19 mouse cellular contexts compared by ENCODE assay signal in the genomic region with DNA sequence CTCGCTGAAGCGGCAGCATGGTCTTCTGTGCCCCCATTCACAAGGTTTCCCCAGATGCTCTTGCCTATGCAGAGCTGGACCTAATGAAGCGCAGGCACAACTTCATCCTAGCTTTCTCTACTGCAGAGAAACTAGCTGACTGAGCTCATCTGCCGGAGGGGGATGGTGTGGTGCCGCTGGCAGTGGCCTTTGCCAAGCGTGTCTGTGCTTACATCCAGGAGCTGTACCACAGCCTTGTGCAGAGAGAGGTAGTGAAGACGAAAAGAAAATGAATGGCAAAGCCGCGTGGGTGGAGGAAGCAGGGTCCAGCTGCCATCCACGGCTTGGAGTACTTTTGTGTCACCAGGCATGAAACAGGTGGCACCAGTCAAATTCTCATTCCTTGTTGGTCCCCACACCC. TPM values are rescaled to one million over a fixed set of nuclear protein-coding genes. Genes with fewer than 3 reads are reported as not detected.
"Had no signal": no experiment of that assay in that cellular context is flagged by ENCODE, and none has a peak within 500 bp of the region (broad histone marks: within the 10 kb centered on the region; RNA-seq: fewer than 3 reads in every experiment).

No protein-coding gene starts in this region.

- ATAC-seq: midbrain, embryonic 16.5 days had no signal

- H3K36me3 ChIP-seq: limb, embryonic 13.5 days; midbrain, embryonic 12.5 days; neural tube, embryonic 13.5 days had no signal

- DNase-seq: kidney, adult 9 months; kidney, postnatal 36 days; layer of hippocampus, postnatal 36 days; lung, adult 18-20 months; retina, postnatal 1 day; thymus, postnatal 4 days had no signal

- H3K4me1 ChIP-seq: limb, embryonic 13.5 days; midbrain, embryonic 12.5 days; neural tube, embryonic 13.5 days had no signal

- H3K27ac ChIP-seq: kidney, postnatal 0 days; limb, embryonic 13.5 days; liver, embryonic 14.5 days; midbrain, embryonic 12.5 days; neural tube, embryonic 13.5 days; stomach, postnatal 0 days had no signal

- H3K27me3 ChIP-seq: limb, embryonic 13.5 days; midbrain, embryonic 12.5 days; neural tube, embryonic 13.5 days had no signal

- H3K4me3 ChIP-seq: limb, embryonic 13.5 days; midbrain, embryonic 12.5 days; neural tube, embryonic 13.5 days had no signal

- H3K9ac ChIP-seq: limb, embryonic 13.5 days; liver, embryonic 14.5 days; midbrain, embryonic 12.5 days; neural tube, embryonic 13.5 days had no signal

- H3K4me2 ChIP-seq: limb, embryonic 13.5 days; midbrain, embryonic 12.5 days; neural tube, embryonic 13.5 days had no signal

- H3K9me3 ChIP-seq: limb, embryonic 13.5 days; midbrain, embryonic 12.5 days; neural tube, embryonic 13.5 days had no signal

RNA-seq across cellular contexts. Expression of gene Krtap28-13, which starts 6.5 kb away (rescaled TPM):
- total RNA-seq: layer of hippocampus, postnatal 36 days; left cerebral cortex, postnatal 36 days; liver, adult 2 months; megakaryocyte-erythroid progenitor cell, adult 5-6 weeks had no signal
- polyA plus RNA-seq: kidney, postnatal 0 days; limb, embryonic 13.5 days; liver, adult 2 months; liver, embryonic 14.5 days; lung, embryonic 16.5 days; midbrain, embryonic 12.5 days; midbrain, embryonic 16.5 days; neural tube, embryonic 13.5 days; small intestine, adult 2 months; stomach, postnatal 0 days had no signal

RNA-seq across cellular contexts. Expression of gene A030005K14Rik, which starts 8.0 kb away (rescaled TPM):
- total RNA-seq: layer of hippocampus, adult 8-10 months; layer of hippocampus, postnatal 36 days; left cerebral cortex, postnatal 36 days; liver, adult 2 months; megakaryocyte-erythroid progenitor cell, adult 5-6 weeks had no signal
- polyA plus RNA-seq: kidney, postnatal 0 days; limb, embryonic 13.5 days; liver, adult 2 months; liver, embryonic 14.5 days; lung, embryonic 16.5 days; midbrain, embryonic 12.5 days; midbrain, embryonic 16.5 days; neural tube, embryonic 13.5 days; small intestine, adult 2 months; stomach, postnatal 0 days had no signal

RNA-seq across cellular contexts. Expression of gene Gm47969, which starts 22.5 kb away (rescaled TPM):
- total RNA-seq: layer of hippocampus, adult 8-10 months; layer of hippocampus, postnatal 36 days; left cerebral cortex, postnatal 36 days; liver, adult 2 months; megakaryocyte-erythroid progenitor cell, adult 5-6 weeks had no signal
- polyA plus RNA-seq: kidney, postnatal 0 days; limb, embryonic 13.5 days; liver, adult 2 months; liver, embryonic 14.5 days; lung, embryonic 16.5 days; midbrain, embryonic 12.5 days; midbrain, embryonic 16.5 days; neural tube, embryonic 13.5 days; small intestine, adult 2 months; stomach, postnatal 0 days had no signal

RNA-seq across cellular contexts. Expression of gene Krtap28-10, which starts 24.9 kb away (rescaled TPM):
- total RNA-seq: layer of hippocampus, adult 8-10 months; layer of hippocampus, postnatal 36 days; left cerebral cortex, postnatal 36 days; liver, adult 2 months; megakaryocyte-erythroid progenitor cell, adult 5-6 weeks had no signal
- polyA plus RNA-seq: kidney, postnatal 0 days; limb, embryonic 13.5 days; liver, adult 2 months; liver, embryonic 14.5 days; lung, embryonic 16.5 days; midbrain, embryonic 12.5 days; midbrain, embryonic 16.5 days; neural tube, embryonic 13.5 days; small intestine, adult 2 months; stomach, postnatal 0 days had no signal

RNA-seq across cellular contexts. Expression of gene Slc19a3, which starts 29.0 kb away (rescaled TPM):
- total RNA-seq: liver, adult 2 months; megakaryocyte-erythroid progenitor cell, adult 5-6 weeks had no signal
